Mouse (Mus musculus) embryonic facial prominence, embryonic 12.5 days (tissue): ENCODE data around the gene Necap2. TPM values are rescaled to one million over a fixed set of nuclear protein-coding genes. Genes with fewer than 3 reads are reported as not detected.

ENCODE experiments used
- ATAC-seq: fragments of 200-750 bp; cut with Nextera tagmentation; 2 replicates; pipeline ENCODE4 v1.8.0; 2017; ENCODE audit not compliant: insufficient number of reproducible peaks, insufficient read depth, low FRiP score, low TSS enrichment
- H3K27ac ChIP-seq: fragments of 300-500 bp; sonication (generic); 2 replicates; pipeline ENCODE4 v1.5.1; 2016; ENCODE audit warnings: mild to moderate bottlenecking
- H3K27me3 ChIP-seq: fragments of 300-500 bp; sonication (generic); 2 replicates; pipeline ENCODE4 v1.6.1; 2016; ENCODE audit warnings: mild to moderate bottlenecking, moderate library complexity
- H3K36me3 ChIP-seq: fragments of 300-500 bp; sonication (generic); 2 replicates; pipeline ENCODE4 v1.6.1; 2016; ENCODE audit warnings: mild to moderate bottlenecking
- H3K4me1 ChIP-seq: fragments of 300-500 bp; sonication (generic); 2 replicates; pipeline ENCODE4 v1.6.1; 2016
- H3K4me2 ChIP-seq: fragments of 300-500 bp; sonication (generic); replicated peaks from 2 replicates; pipeline ENCODE4 v1.6.1; 2016; ENCODE audit warnings: mild to moderate bottlenecking, moderate library complexity
- H3K4me3 ChIP-seq: fragments of 300-500 bp; sonication (generic); 2 replicates; pipeline ENCODE4 v1.5.1; 2016; ENCODE audit warnings: mild to moderate bottlenecking
- H3K9ac ChIP-seq: fragments of 300-500 bp; sonication (generic); 2 replicates; pipeline ENCODE4 v1.6.1; 2016; ENCODE audit warnings: mild to moderate bottlenecking, moderate library complexity
- H3K9me3 ChIP-seq: fragments of 300-500 bp; sonication (generic); 2 replicates; pipeline ENCODE4 v1.6.1; 2016; ENCODE audit warnings: mild to moderate bottlenecking, moderate library complexity
- WGBS: fragments of 180-500 bp; shearing (Covaris S2); methylation state at CpG from one replicate; pipeline ENCODE4 v1.1.7; 2016; 5-methylcytosine and 5-hydroxymethylcytosine counted together
- polyA plus RNA-seq: library from polyadenylated mRNA; unstranded; fragments of >200 nt; fragmentation: Nextera tagmentation; extraction: Ambion mirVana; gene quantifications from 2 replicates; pipeline ENCODE4 v1.2.1, GENCODE M21; 2016

The Necap2 gene
- polyA plus RNA-seq, 1 experiment from 2014 or later: 79.8 TPM

GRCm38 (mm10) chr4:141101291-141101690 lies 23.1 kb upstream of the Necap2 start:
- no peaks in the 10 kb centered on the region for H3K36me3 ChIP-seq
- no peak overlapping the region for H3K4me3 ChIP-seq
- H3K9me3 ChIP-seq: no peaks in the 10 kb centered on the region
- no peak overlapping the region for H3K9ac ChIP-seq
- no peaks in the 10 kb centered on the region for H3K4me1 ChIP-seq
- H3K27ac ChIP-seq: no peak overlapping the region
- no peak for ATAC-seq
- no peak overlapping the region for H3K4me2 ChIP-seq
- no peaks in the 10 kb centered on the region for H3K27me3 ChIP-seq
- 88% methylated on average over 9 of the region's 9 CpGs for WGBS

- Histone ChIP-seq H3K36me3 (no peaks in the 10 kb centered on the region), H3K4me2 (no peak overlapping the region), H3K4me3 (no peak overlapping the region), H3K9me3 (no peaks in the 10 kb centered on the region), H3K27ac (no peak overlapping the region), H3K27me3 (no peaks in the 10 kb centered on the region), H3K9ac (no peak overlapping the region), H3K4me1 (no peaks in the 10 kb centered on the region)
- no peak for ATAC-seq
- 80% methylated on average over 5 of the region's 5 CpGs for WGBS
Observed at GRCm38 (mm10) chr4:141099956-141100355, 21.8 kb upstream of the Necap2 start.

DNA sequence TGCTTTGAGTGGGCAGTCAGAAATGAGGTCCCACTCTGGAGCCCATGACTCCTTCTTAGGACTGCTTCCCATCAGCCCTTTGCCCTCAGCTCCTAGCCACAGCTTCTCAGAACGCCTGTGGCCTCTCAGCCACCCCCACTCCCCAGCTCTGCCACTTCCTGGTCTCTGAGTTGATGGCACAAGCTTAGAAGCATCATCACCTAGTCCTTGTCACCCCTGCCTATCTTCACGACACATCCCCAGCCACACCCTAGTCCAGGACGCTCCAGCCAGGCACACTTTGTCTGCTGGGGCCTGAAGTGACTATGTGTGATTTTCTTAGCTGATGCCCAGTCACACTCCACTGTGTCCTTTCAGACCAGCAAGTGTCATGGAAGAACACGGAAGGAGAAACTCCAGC lies 20.8 kb upstream of the Necap2 start:
- Histone ChIP-seq H3K4me1 (no peaks in the 10 kb centered on the region), H3K27ac (no peak overlapping the region)
- WGBS: 82% methylated on average over 4 of the region's 4 CpGs

DNA sequence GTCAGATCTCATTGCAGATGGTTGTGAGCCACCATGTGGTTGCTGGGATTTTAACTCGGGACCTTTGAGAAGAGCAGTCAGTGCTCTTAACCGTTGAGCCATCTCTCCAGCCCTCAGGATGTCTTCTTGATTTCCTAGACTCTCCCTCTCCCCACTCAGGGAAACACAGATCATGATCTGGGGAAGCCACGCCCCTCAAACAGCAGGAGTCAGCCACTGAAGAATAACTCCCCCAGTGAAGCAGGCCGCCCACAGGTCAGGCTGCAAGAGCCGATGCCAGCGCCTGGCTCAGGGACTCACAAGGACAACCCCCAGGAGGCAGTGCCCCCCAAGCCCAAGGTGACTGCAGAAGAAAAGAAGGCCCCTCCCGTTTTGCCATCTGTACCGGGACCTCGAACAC lies 18.6 kb upstream of the Necap2 start:
- no peak for ATAC-seq
- H3K9me3 ChIP-seq: no peaks in the 10 kb centered on the region
- H3K36me3 ChIP-seq: no peaks in the 10 kb centered on the region
- no peak overlapping the region for H3K27ac ChIP-seq
- WGBS: 15% methylated on average over 9 of the region's 9 CpGs
- no peaks in the 10 kb centered on the region for H3K4me1 ChIP-seq
- 0 out of 2 replicates have a peak overlapping the region, but pooled peaks have one; percentile 11 for H3K4me2 ChIP-seq
- no peaks in the 10 kb centered on the region for H3K27me3 ChIP-seq
- H3K4me3 ChIP-seq: no peak overlapping the region
- no peak overlapping the region for H3K9ac ChIP-seq

More for the DNA sequence above, 20.8 kb upstream of the Necap2 start:
- no peak overlapping the region for H3K9ac ChIP-seq
- no peak overlapping the region for H3K4me3 ChIP-seq
- no peaks in the 10 kb centered on the region for H3K36me3 ChIP-seq
- H3K9me3 ChIP-seq: no peaks in the 10 kb centered on the region
- no peaks in the 10 kb centered on the region for H3K27me3 ChIP-seq
- no peak for ATAC-seq
- H3K4me2 ChIP-seq: no peak overlapping the region

- ATAC-seq: no peak
- Histone ChIP-seq H3K9ac (no peak overlapping the region), H3K4me2 (no peak overlapping the region), H3K36me3 (no peaks in the 10 kb centered on the region), H3K27ac (no peak overlapping the region), H3K4me1 (no peaks in the 10 kb centered on the region), H3K4me3 (no peak overlapping the region), H3K9me3 (no peaks in the 10 kb centered on the region), H3K27me3 (no peaks in the 10 kb centered on the region)
- WGBS: 81% methylated on average over 10 of the region's 10 CpGs
Observed at GRCm38 (mm10) chr4:141095016-141095415, 16.9 kb upstream of the Necap2 start.

DNA sequence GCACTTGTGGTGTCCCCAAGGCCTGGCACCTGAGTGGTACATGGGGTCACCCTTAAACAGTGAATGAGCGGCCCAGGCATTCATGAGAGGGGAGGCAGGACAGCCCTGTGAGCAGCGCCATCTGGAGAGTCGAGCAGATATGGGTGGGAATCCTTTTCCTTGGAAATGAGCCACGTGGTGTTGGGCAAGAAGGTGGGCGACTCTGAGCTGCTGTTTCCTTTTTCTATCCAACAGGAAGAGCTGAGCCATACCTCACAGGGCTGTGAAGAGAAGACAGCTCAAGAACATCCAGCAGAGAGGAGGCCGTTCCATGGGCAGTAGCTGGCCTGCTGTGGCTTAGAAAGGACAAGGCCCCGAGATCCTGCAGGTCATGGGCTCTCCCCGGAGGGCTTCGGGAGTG lies 10.6 kb upstream of the Necap2 start:
- H3K4me2 ChIP-seq: no peak overlapping the region
- no peaks in the 10 kb centered on the region for H3K9me3 ChIP-seq
- H3K4me3 ChIP-seq: no peak overlapping the region
- no peak overlapping the region for H3K27ac ChIP-seq
- no peak overlapping the region for H3K9ac ChIP-seq
- no peak for ATAC-seq
- no peaks in the 10 kb centered on the region for H3K36me3 ChIP-seq
- WGBS: 65% methylated on average over 9 of the region's 9 CpGs
- no peaks in the 10 kb centered on the region for H3K4me1 ChIP-seq
- no peaks in the 10 kb centered on the region for H3K27me3 ChIP-seq

DNA sequence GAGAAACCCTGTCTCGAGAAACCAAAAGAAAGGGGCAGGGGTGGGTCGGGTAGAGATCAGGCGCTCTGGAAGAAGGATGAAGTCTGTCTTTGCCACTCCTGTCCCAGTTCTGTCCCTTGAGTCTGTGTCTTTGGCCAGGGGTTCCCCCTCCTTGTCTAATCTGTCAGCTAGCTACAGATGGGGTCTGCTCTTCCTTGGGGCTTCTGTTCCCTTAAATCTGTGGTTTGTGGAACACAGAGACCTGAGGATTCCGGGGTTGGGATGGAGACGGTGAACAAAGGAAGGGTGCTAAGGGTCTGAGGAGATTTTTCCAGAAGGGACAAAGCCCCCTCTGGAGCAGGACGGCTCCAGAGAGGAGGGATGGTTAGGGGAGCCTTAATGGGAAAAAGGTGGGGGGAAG lies 9.9 kb upstream of the Necap2 start, which contains the start of gene Spata21:
Spata21 (plus strand) TSS at position 301 of the 400 bp plus-strand sequence.
- H3K9me3 ChIP-seq: no peaks in the 10 kb centered on the region
- no peak within 1 kb of the TSS for H3K4me3 ChIP-seq
- no peak within 1 kb of the TSS for H3K9ac ChIP-seq
- H3K4me1 ChIP-seq: no peaks in the 10 kb centered on the region
- H3K27ac ChIP-seq: no peak within 1 kb of the TSS
- no peaks in the 10 kb centered on the region for H3K36me3 ChIP-seq
- no peaks in the 10 kb centered on the region for H3K27me3 ChIP-seq
- H3K4me2 ChIP-seq: no peak within 1 kb of the TSS
- ATAC-seq: no peak
- WGBS: 74% methylated on average over 6 of the region's 6 CpGs

- no peak overlapping the region for H3K4me2 ChIP-seq
- no peak for ATAC-seq
- no peak overlapping the region for H3K9ac ChIP-seq
- no peak overlapping the region for H3K4me3 ChIP-seq
- H3K36me3 ChIP-seq: no peaks in the 10 kb centered on the region
- no peak overlapping the region for H3K27ac ChIP-seq
- H3K27me3 ChIP-seq: no peaks in the 10 kb centered on the region
- no peaks in the 10 kb centered on the region for H3K4me1 ChIP-seq
- no peaks in the 10 kb centered on the region for H3K9me3 ChIP-seq
- 77% methylated on average over 10 of the region's 10 CpGs for WGBS
Observed at GRCm38 (mm10) chr4:141086862-141087261, 8.7 kb upstream of the Necap2 start.

DNA sequence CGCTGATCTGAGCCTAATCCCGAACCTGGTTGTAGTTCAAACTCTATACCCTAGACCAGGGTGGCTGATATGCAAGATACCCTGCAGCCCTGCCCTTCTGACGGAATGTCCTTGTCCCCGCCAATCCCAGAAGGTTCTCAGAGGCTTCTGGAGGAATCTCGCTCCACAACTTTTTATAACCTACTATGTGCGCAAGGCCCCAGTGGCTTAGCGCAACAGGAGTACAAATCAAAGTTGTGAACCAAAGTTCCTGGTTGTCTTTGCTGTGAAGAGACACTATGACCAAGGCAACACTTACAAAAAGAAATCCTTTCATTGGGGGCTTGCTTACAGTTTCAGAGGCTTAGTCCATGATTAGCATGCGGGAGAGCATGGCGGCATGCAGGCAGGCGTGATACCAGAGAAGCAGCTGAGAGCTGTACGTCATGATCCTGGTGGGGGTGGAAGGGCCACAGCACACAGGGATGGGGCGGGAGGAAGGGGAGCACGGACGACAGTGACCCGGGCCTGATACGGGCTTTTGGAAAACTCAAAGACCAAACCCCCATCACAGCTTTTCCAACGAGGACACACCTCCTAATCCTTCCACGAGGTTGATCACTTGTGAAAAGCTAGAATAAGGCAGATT lies 467 bp upstream of the Necap2 start:
- Histone ChIP-seq H3K4me1 (peaks cover 11% of the 10 kb centered on the region), H3K27ac (no peak overlapping the region), H3K9ac (no peak overlapping the region), H3K27me3 (no peaks in the 10 kb centered on the region), H3K36me3 (peaks cover 7% of the 10 kb centered on the region), H3K4me3 (peak overlapping the region; percentile 97; the same call in 1 of the 2 replicates), H3K9me3 (no peaks in the 10 kb centered on the region), H3K4me2 (no peak overlapping the region)
- 0 out of 2 replicates have a peak, but pooled peaks have one; percentile 4 for ATAC-seq
- 74% methylated on average over 18 of the region's 18 CpGs for WGBS

- Histone ChIP-seq H3K4me2 (peak overlapping the region; percentile 98), H3K9ac (peak overlapping the region; percentile 94), H3K4me3 (peak overlapping the region; percentile 97), H3K27ac (no peak overlapping the region), H3K4me1 (peaks cover 11% of the 10 kb centered on the region), H3K9me3 (no peaks in the 10 kb centered on the region), H3K27me3 (no peaks in the 10 kb centered on the region), H3K36me3 (peaks cover 23% of the 10 kb centered on the region)
- no peak for ATAC-seq
- 80% methylated on average over 17 of the region's 17 CpGs for WGBS
Observed at GRCm38 (mm10) chr4:141076761-141077506, 1.2 kb downstream of the Necap2 start.

DNA sequence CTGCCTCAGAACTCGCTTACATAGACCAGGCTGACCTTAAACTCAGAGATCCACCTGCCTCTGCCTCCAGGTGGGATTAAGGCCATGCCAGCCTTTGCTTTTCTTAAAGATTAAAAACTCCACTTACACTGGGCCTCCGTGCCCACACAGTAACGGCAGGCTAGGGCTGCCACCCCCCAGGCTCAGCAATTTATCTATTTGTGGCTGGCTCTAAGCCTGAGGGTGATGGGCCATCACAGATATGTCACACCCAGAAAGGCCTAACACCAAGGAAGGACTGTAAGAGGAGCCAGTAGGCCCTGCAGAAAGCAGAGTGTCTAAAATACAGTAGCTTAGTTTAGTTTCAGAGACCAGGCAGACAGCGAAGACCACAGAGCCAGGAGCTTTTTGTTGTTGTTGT lies 4.0 kb downstream of the Necap2 start:
- H3K4me3 ChIP-seq: no peak overlapping the region
- WGBS: 91% methylated on average over 4 of the region's 4 CpGs
- no peak overlapping the region for H3K9ac ChIP-seq
- no peak overlapping the region for H3K4me2 ChIP-seq
- H3K9me3 ChIP-seq: no peaks in the 10 kb centered on the region
- no peaks in the 10 kb centered on the region for H3K27me3 ChIP-seq
- no peak for ATAC-seq
- H3K4me1 ChIP-seq: peaks cover 11% of the 10 kb centered on the region
- H3K36me3 ChIP-seq: peaks cover 50% of the 10 kb centered on the region
- H3K27ac ChIP-seq: no peak overlapping the region

DNA sequence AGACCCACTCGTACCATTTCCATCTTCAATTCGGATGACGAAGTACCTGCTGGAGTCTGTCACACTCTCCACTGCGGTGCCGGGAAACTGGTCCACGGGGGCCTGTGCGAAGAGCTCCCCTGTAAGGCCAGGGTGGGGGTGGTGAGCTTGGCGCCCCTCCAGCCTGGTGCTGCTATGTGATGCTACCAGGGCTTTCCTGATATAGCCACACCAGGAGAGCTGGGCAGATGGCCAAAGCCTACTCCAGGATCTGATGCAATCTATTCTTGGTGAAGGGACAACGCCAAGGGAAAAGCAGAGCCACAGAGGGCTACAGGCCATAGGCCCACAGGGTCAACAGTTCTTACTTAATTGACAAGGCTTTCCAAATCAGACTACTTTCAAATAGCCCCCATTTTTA lies 4.5 kb downstream of the Necap2 start:
- 94% methylated on average over 9 of the region's 9 CpGs for WGBS

More for the DNA sequence above, 4.5 kb downstream of the Necap2 start:
- peaks cover 54% of the 10 kb centered on the region for H3K36me3 ChIP-seq
- peaks cover 11% of the 10 kb centered on the region for H3K4me1 ChIP-seq
- H3K27ac ChIP-seq: no peak overlapping the region
- no peak for ATAC-seq
- no peak overlapping the region for H3K9ac ChIP-seq
- H3K9me3 ChIP-seq: no peaks in the 10 kb centered on the region
- H3K4me3 ChIP-seq: no peak overlapping the region
- no peak overlapping the region for H3K4me2 ChIP-seq
- no peaks in the 10 kb centered on the region for H3K27me3 ChIP-seq
